Mouse (Mus musculus) T-helper 1 cell (primary cell): ENCODE measurements around the gene Uchl3.

Source experiments
- in situ Hi-C: fragments of 300-600 bp; cut with MboI, MseI; formaldehyde crosslinking; loops from one replicate; pipeline ENCODE4 v1.15.1; 2025; ENCODE audit warnings: high pct_unique_total_duplicates

The Uchl3 gene

DNA sequence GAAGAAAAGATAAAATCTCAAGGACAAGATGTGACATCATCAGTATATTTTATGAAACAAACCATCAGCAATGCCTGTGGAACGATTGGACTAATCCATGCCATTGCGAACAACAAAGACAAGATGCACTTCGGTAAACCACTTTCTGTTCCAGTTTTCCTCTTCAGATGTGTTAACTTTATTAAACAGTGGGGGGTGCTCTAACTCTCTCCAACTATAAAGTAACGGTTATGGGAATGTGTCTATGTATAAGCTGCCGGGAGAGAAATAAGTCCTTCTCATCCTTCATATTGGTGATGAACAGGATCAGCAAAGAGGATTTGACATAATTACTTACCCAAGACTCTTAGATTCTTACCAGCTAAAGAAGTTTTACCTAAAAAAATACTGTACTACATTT is 12.8 kb downstream of the Uchl3 start:
- in situ Hi-C loops = no loop called here

DNA sequence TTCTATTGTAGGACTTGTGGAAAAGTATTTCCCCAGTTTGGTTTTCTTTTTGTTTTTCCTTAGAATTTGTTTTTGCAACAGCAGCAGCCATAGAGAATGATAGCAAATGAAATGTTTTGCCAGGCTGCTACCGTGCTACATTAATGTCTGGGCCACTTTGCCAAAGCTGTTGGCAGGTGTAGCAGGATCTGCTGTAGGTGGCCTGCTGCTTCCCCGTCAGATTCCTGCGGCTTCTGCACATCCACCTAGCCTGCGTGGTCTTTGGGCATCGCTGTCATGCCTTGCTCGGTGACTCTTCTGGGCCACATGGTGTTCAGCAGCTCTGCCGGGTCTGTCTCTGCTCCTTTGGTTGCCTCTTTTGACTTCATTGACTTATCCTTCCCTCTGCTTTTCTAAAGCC is 14.9 kb downstream of the Uchl3 start:
- in situ Hi-C loops = no loop called here

DNA sequence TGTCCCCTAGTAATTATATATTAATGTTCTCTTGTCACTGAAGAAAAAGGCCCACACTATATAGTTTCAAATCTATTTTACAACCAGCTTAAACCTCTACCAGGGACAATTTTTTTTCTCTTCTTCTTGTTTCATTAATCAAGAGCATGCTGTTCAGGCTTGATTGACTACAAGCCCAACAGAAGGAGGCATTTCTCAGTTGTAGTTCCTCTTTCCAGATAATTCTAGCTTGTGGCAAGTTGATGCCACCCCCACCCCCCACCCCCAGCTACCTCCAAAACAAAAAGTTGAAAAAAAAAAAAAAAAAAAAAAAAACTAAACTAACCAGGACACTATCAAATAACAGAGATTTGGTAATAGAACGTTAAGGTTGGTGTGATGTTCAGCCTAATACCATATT is 18.5 kb downstream of the Uchl3 start:
- in situ Hi-C loops = no loop called here

DNA sequence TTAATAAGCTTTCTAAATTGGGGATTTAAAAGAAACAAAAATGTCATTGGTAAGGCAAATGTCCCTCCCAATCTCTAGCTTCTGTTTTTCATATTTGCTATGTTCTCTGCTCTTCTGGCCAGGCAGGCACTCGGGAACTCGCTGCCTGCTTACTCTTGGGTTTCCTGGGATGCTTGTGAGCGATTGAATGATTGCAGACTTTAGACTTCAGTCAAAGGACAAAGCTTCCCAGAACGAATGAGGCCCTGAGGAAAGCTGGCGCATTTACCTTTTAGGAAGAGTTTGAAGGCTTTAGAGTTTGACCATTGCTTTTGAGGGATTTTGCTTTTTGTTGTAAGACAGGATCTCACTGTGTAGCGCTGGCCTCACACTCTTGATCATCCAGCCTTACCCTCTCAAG is 33.9 kb downstream of the Uchl3 start:
- in situ Hi-C loops = no loop called here

DNA sequence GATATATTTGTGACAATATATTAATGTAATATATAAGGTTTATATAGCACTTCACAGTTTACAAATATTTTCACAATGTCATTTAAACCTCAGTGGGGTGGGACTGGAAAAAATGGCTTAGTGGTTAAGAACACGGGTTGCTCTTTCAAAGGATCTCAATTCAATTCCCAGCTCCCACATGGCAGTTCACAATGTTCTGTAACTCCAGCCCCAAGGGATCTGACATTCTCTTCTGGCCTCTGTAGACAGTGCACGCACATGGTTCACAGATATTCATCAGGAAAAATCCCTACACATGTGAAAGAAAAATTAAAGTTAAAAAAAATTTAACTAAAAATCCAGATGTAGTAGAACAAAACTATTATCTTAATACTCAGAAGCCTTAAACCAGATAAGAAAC is 34.6 kb downstream of the Uchl3 start:
- in situ Hi-C loops = no loop called here

DNA sequence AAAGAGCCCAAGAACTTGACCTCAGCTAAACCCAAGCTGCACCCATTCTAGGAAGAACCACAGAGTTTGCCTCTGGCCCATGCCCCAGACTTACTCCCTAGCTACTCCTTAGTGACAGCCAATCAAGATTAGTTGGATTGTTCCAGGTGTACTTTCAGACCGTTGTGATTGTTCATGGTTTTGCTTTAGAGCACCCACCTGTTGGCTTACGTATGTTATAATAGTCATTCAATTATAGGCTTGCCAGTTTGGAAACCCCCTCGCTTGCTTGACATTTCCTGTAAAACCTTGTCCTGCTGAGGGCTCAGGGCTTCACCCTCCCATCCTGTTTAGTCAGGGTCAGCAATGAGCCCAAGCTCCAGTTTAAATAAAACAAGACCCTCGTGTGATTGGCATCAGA is 50.7 kb downstream of the Uchl3 start:
- in situ Hi-C loops = no loop called here

DNA sequence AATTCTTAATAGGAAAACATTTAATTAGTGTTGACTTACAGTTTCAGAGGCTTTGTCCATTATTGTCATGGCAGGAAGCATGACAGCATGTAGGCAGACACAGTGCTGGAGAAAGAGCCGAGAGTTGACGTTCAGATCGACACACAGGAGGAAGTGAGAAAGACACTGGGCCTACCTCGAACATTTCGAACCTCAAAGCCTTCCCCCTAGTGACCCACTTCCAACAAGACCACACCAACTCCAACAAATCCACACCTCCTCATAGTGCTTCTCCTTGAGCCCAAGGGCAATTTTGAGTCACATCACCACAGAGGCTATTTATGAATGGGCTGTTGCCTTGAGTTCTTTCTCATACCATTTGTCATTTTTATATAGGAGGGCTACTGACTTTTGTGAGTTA is 53.3 kb downstream of the Uchl3 start:
- in situ Hi-C loops = no loop called here

DNA sequence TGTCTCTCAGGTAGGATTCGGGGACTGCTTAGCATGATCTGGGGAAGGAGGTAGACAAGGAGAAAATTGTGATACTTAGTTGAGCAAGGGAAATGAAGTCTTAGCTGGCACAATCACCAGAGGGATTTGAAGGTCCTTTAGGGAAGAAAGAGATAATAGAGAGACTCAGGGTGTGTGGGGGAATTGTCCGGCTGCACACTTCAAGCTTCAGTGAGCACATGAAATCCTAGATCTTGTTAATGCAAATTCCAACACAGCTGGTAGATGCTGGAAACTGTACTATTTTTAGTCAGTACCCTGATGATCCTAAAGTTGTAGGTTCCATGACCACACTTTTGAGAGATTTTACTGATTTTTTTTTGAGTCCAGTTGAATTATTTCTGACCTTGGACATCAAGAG is 60.6 kb downstream of the Uchl3 start:
- in situ Hi-C loops = loop anchor here (10.0 kb wide), 1 partner anchor 180 kb away; no protein-coding TSS in a partner anchor

DNA sequence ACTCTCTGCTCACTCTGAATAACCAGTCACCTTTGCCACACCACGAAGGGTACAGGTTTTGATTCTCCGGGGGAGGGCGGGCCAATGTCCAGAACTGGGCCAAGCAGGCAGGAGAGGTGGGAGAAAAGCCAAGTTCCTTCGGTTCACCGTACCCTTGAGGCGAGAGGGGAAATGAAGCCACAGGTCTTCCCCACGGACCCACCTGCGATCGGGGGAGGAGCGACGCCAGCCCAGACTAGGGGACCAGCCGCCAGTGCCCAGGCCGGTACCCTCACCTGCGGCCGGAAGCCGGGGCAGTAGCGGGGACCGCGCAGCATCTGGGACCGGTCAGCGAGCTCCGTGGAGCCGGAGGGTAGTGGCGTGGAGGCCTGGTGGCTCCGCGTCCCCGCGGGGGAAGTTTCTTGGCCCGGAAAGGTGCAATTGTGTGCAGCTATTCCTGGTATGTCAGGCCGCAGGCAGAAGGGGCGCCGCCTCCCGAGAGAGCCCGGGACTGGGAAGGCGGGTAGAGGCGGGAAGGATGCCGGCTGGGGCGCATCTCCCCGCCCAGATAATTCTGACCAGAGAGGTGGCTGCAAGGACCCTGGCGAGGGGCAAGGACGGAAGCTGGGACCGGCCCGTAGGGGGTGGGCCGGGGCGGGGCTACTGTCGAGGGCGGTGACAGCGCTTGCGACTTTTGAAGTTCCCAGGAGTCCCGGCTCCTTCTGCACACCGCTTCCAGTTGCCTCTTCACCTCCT is 75.6 kb downstream of the Uchl3 start, which contains the start of the genes Gm9922 and Lmo7:
TSS of gene Gm9922 (minus strand) at position 578 of the 735 bp plus-strand sequence.
TSS of gene Lmo7 (plus strand) at position 721 of the 735 bp plus-strand sequence.
- in situ Hi-C loops = no loop called here

DNA sequence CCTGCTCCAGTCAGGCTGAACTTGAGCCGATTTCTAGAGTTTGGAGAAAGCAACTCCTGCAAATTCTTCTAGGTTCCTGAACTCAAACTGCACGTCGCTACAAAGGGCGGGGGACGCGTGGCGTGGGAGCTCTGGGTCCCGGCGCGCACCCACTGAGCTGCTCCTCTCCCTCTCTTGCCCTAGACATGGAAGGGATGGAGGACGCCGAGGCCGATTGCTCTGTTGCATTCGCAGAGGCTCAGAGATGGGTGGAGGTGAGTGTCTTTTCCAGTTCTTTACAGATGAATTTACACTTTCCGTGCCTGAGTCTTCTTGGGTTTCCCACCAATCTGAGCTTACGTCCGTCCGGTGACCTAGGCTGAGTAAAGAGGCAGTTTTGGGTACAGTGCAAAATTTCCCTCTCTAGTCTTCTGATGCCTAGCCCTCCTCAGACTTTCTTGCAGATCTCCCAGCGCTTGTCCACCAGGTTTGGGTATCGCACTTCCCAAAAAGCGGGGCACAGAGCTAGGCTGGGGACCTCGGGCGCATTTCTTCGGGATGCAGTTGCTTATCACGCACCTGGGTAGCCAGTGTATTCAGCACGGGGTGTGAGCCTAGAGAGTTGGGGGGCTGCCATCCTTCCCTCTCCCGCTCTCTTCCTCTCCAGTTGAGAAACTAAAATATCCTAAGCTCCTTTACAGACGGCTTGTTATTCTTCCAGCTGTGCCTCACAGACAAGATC is 76.4 kb downstream of the Uchl3 start:
- in situ Hi-C loops = no loop called here

DNA sequence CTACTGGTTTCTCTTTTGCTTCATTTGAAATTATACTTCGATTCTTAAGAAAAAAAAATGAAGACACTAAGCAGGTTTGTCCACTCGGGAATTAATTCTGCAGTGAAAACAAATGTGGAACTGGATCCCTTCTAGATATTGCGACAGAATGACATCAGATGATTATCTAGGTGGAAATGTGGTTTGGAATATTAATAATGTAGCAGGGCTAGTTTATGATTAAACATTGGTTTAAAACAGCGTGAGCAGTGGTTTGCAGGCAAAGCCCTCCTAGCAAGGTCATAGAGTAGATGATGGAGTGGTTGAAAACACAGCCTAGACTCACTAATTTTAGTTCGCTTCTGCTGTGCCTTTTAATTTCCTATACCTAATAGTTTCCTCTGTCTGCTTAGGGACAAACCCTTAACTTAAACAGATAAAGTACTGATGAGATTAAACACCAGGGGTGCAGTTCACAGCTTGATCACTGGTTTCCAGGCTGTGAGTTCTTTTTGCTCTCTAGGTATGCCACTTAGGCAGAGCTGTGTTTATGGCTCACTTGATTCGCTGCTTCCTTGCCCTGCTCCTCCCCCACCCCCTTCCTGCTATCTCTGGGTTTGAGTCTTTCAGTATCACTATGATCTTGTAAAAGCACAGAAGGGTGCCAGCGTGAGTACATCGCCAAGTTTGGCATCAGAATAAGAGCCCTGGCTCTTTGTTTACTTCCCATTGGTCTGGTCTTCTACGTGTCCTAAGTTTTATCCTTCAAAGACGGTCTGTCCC is 80.0 kb downstream of the Uchl3 start:
- in situ Hi-C loops = no loop called here

DNA sequence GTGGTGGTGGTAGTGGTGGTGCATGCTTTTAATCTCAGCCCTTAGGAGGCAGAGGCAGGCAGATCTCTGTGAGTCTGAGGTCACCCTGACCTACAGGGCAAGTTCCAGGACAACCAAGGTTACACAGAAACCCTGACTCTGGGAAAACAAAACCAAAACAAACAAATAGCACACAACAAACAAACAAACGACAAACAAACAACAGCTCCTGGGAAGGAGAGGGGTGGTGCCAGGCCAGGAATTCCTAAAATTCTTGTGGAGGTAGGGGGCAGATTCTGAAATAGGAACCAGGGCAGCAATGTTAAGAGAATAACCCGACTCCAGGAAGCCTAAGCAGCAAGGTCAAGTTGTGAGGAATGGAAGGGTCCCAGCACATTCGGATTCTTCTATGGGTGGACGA is 83.7 kb downstream of the Uchl3 start:
- in situ Hi-C loops = no loop called here
